Mouse (Mus musculus): ENCODE data around the gene Ncf2.

- TF ChIP-seq POLR2A (IDR thresholded peaks at IDR 0.05; ENCODE audit: extremely low read depth, insufficient read depth, low read length) = no peak
- TF ChIP-seq CTCF (IDR thresholded peaks at IDR 0.05; ENCODE audit: low read depth, low read length) = no peak
These were observed 8.7 kb upstream of the Ncf2 start for GRCm38 (mm10) chr1:152791269-152791668.
